Mouse (Mus musculus) right cerebral cortex, adult 18-20 months (tissue): ENCODE results near the gene Nlrp6.
"Not testable (repeated sequence)": the region's sequence is repeated elsewhere in the genome, so short reads cannot be mapped to it uniquely, and the experiment has no call there.

Source experiments
- DNase-seq: peaks from one replicate; pipeline ENCODE4 v3.0.0; 2022; ENCODE audit warnings: mixed read lengths

The Nlrp6 gene

GRCm38 (mm10) chr7:140976720-140977119 lies 56.0 kb downstream of the Nlrp6 start:
- not testable (repeated sequence) for DNase-seq
